In genomic region chr9:65225795-65226194, GRCm38 (mm10) we compare ENCODE assay signal across 8 mouse cellular contexts. TPM values are rescaled to one million over a fixed set of nuclear protein-coding genes. Genes with fewer than 3 reads are reported as not detected.
DNase-seq lines count a peak whose midpoint lies in the region.
"Had no signal": no experiment of that assay in that cellular context is flagged by ENCODE, and none has a peak within 500 bp of the region (broad histone marks: within the 10 kb centered on the region; RNA-seq: fewer than 3 reads in every experiment).

No protein-coding gene starts in this region.

- peak; percentile 55 for DNase-seq in heart, postnatal 4 days
- DNase-seq in heart, postnatal 25 days (ENCODE audit: low spot score), result no peak
- DNase-seq in right cerebral cortex, postnatal 4 days, result peak; percentile 15
- DNase-seq in right cerebral cortex, postnatal 25 days, result no peak
- peak; percentile 13 to 36 for DNase-seq in cerebellum, postnatal 36 days
- peak; percentile 71 for DNase-seq in retina, embryonic 14.5 days (ENCODE audit: low spot score)
- DNase-seq in adrenal gland, adult 8-10 months, result no peak

- intact Hi-C loops in heart, postnatal 25 days (cut with DNase I), result loop anchor here (2.0 kb wide), 1 partner anchor 57 kb away; no protein-coding TSS in a partner anchor

RNA-seq across cellular contexts. Expression of gene Parp16, which starts 30.6 kb away (rescaled TPM):
- 1 to 10 TPM; 3.7 to 3.8 TPM for total RNA-seq in heart, postnatal 4 days (2021)
- total RNA-seq in heart, postnatal 25 days (2021), result 1 to 10 TPM; 4.2 TPM
- 10 to 100 TPM; 16.2 to 44.2 (median 33.1) TPM for total RNA-seq in adrenal gland, adult 8-10 months (2022)

RNA-seq across cellular contexts. Expression of gene Cilp, which starts 39.2 kb away (rescaled TPM):
- total RNA-seq in heart, postnatal 4 days (2021), result 1 to 10 TPM; 1.4 to 1.5 TPM
- 1 to 10 TPM; 4.8 to 6.6 TPM for total RNA-seq in heart, postnatal 25 days (2021)
- total RNA-seq in adrenal gland, adult 8-10 months (2022), result 10 to 100 TPM in 1 of 4 experiments, 1 to 10 TPM in 3; 3.2 to 10.7 (median 6.1) TPM
- total RNA-seq: layer of hippocampus, postnatal 25 days had no signal

Comparison
In these comparisons a context has a peak if more than half of its experiments do, and no peak if none do; other contexts are left out.
1. DNase-seq: peak in heart, postnatal 4 days (single experiment), right cerebral cortex, postnatal 4 days (single experiment), cerebellum, postnatal 36 days (2 of 2) and retina, embryonic 14.5 days (single experiment); none in heart, postnatal 25 days (single experiment), right cerebral cortex, postnatal 25 days (single experiment) and adrenal gland, adult 8-10 months (single experiment).